Mouse (Mus musculus): ENCODE measurements at regions not wholly inside any gene's neighbourhood (a gene's known extent, or its start where the extent isn't known, plus 50 kb on each side); places are given as distances from the start of the nearest gene placed in this dataset.

DNA sequence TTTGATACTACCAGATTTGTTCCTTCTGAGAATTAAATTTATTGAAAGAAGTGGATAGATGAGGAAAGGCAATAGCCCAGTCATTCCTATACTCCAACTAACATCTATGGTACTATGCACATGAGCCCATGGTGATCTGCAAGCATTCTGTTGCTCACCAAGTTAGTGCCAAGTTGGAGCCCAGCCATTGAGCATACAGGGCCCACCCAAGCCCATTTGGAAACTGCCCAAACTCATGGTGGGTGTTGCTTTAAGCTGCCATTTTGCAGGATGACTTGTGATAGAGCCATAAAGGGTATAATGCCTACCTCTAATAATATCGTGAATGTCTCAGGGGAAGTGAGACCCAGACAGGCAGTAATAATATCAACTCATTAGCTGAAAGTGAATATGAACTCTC, 294.2 kb upstream of the Nrp1 start:
- H3K4me3 ChIP-seq (replicated peaks) = no peak overlapping the region
- no peak overlapping the region for H3K4me2 ChIP-seq
- WGBS = 100% methylated on average over 1 of the region's 1 CpGs
- no peaks in the 10 kb centered on the region for H3K9me3 ChIP-seq
- H3K36me3 ChIP-seq = no peaks in the 10 kb centered on the region
- H3K4me1 ChIP-seq (replicated peaks) = no peaks in the 10 kb centered on the region
- H3K27ac ChIP-seq = no peak overlapping the region
- H3K27me3 ChIP-seq = no peaks in the 10 kb centered on the region
- no peak for ATAC-seq (ENCODE audit: insufficient number of reproducible peaks, insufficient read depth, low FRiP score, low TSS enrichment, low read depth)
- no peak overlapping the region for H3K9ac ChIP-seq (replicated peaks)

DNA sequence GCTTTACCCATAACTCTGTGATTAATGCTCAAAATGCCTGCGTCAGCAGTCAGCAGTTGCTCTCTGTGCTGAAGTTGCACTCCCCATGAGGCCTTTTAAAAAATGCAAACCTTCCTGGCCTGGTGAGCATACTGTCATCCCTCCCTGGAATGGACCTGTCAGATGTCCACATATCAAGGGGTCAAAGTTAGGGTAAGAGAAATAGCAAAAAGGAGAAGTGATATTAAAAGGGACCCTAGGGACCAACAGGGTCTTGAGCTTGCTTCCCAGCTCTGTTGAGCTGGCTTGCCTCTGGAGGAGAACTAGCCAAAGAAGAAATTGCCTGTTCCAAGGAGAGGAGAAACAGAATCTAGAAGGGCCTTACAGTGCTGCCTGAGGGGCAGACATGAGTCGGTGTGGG, 293.3 kb upstream of the Nrp1 start:
- H3K9ac ChIP-seq (replicated peaks) = no peak overlapping the region
- H3K4me3 ChIP-seq (replicated peaks) = no peak overlapping the region
- H3K9me3 ChIP-seq = no peaks in the 10 kb centered on the region
- no peak overlapping the region for H3K27ac ChIP-seq
- no peaks in the 10 kb centered on the region for H3K27me3 ChIP-seq
- no peak overlapping the region for H3K4me2 ChIP-seq
- 75% methylated on average over 2 of the region's 2 CpGs for WGBS
- ATAC-seq (ENCODE audit: insufficient number of reproducible peaks, insufficient read depth, low FRiP score, low TSS enrichment, low read depth) = no peak
- no peaks in the 10 kb centered on the region for H3K4me1 ChIP-seq (replicated peaks)
- no peaks in the 10 kb centered on the region for H3K36me3 ChIP-seq

DNA sequence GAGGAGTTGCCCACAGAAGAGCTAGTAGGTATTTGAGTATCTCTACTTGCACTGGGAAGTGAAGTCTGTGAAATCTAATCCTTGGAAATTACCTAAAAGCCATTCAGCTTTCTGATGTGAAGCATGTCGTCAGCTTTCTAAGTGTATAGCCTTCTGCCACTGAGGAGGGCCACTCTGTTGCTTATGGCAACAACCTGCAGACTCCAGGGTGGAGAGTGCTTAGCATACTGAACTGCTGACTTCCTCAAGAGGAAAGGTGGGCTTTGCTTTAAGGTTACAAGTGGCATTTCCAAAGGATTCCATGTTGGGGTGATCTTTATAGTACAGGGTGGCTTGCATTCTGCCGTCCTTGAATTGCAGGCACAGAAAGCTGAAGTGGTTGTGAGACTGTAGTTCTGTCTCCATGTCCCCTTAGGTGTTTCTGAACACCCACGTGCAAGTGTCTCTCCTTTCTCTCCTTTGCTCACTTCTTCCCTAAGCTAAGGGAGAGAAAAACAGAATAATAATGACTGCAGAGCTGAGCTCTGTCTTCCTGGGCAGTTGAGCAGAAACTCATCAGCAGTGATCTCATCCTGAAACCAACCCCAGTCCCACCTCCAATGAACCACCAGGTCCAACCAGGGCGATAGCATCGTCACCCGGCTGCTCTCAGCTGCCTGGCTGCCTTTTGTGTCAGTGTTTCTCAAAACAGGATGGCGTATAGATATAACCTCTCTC, 292.3 kb upstream of the Nrp1 start:
- no peak overlapping the region for H3K9ac ChIP-seq (replicated peaks)
- no peak overlapping the region for H3K27ac ChIP-seq
- WGBS = 75% methylated on average over 7 of the region's 7 CpGs
- H3K27me3 ChIP-seq = no peaks in the 10 kb centered on the region
- H3K9me3 ChIP-seq = no peaks in the 10 kb centered on the region
- H3K36me3 ChIP-seq = no peaks in the 10 kb centered on the region
- ATAC-seq (ENCODE audit: insufficient number of reproducible peaks, insufficient read depth, low FRiP score, low TSS enrichment, low read depth) = no peak
- H3K4me3 ChIP-seq (replicated peaks) = no peak overlapping the region
- no peak overlapping the region for H3K4me2 ChIP-seq
- H3K4me1 ChIP-seq (replicated peaks) = no peaks in the 10 kb centered on the region

DNA sequence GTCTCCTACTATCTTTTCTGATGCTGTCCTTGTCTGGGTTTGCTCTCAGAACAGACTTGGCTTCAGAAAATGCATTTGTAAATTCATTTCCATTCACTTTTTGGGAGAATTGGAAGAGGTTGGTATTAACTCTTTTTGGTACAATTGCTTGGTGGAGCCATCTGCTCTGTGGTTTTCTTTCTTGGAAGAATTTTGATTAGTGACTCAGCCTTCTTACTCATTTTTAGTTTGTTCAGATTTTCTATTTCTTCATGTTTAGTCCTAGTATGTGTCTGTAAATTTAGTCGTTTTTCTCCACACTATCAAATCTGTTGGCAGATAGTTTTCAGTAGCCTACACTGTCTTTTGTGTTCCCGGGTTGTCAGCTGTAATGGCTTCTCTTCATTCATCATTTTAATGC, 288.7 kb upstream of the Nrp1 start:
- no peaks in the 10 kb centered on the region for H3K9me3 ChIP-seq
- no peaks in the 10 kb centered on the region for H3K4me1 ChIP-seq (replicated peaks)
- H3K4me2 ChIP-seq = no peak overlapping the region
- H3K4me3 ChIP-seq (replicated peaks) = no peak overlapping the region
- 78% methylated on average over 2 of the region's 2 CpGs for WGBS
- H3K9ac ChIP-seq (replicated peaks) = no peak overlapping the region
- no peak overlapping the region for H3K27ac ChIP-seq
- ATAC-seq (ENCODE audit: insufficient number of reproducible peaks, insufficient read depth, low FRiP score, low TSS enrichment, low read depth) = no peak
- H3K27me3 ChIP-seq = no peaks in the 10 kb centered on the region
- H3K36me3 ChIP-seq = no peaks in the 10 kb centered on the region

DNA sequence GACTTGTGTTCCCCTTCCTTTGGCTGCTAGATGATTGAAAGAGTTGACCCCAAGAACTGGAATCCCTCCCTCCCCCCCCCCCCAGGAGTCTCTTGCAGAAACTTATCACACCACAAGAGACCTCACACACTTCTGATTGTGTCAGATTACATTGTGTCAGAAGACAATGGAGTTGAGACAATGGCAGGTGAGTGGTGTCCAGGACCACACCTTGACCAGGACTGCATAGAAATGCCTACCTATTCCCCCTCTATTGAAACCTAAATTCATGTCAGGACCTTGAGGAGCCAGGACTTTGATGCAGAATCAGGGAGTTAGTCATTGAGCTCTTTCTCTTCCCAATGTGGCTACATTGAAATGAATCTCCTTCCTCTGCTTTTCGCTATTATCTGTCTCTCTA, 282.8 kb upstream of the Nrp1 start:
- Histone ChIP-seq H3K27me3 (no peaks in the 10 kb centered on the region), H3K9ac (replicated peaks) (no peak overlapping the region), H3K27ac (no peak overlapping the region), H3K4me3 (replicated peaks) (no peak overlapping the region), H3K9me3 (no peaks in the 10 kb centered on the region), H3K4me2 (no peak overlapping the region), H3K36me3 (no peaks in the 10 kb centered on the region), H3K4me1 (replicated peaks) (no peaks in the 10 kb centered on the region)
- 88% methylated on average over 1 of the region's 1 CpGs for WGBS
- no peak for ATAC-seq (ENCODE audit: insufficient number of reproducible peaks, insufficient read depth, low FRiP score, low TSS enrichment, low read depth)

DNA sequence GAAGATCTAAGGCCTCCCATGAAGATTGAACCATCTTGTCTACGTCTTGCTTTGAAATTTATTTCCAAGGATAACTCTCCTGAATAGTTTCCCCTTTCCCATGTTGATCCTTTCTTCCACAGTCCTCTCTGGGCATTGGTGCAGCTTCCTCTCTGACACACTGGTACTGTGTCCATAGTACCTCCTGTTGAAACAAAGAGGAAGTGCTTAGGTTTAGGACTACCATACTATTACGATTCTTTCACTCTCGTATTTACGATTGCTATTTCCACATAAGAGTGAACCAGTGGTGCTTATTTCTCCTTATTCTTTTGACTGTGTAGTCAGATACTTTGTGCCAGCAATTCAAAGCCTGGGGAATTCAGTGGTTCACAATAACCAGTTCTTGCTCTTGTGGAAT, 282.2 kb upstream of the Nrp1 start:
- Histone ChIP-seq H3K4me2 (no peak overlapping the region), H3K9me3 (no peaks in the 10 kb centered on the region), H3K4me1 (replicated peaks) (no peaks in the 10 kb centered on the region), H3K4me3 (replicated peaks) (no peak overlapping the region), H3K27ac (no peak overlapping the region), H3K36me3 (no peaks in the 10 kb centered on the region), H3K27me3 (no peaks in the 10 kb centered on the region), H3K9ac (replicated peaks) (no peak overlapping the region)
- WGBS = 91% methylated on average over 4 of the region's 4 CpGs
- no peak for ATAC-seq (ENCODE audit: insufficient number of reproducible peaks, insufficient read depth, low FRiP score, low TSS enrichment, low read depth)

DNA sequence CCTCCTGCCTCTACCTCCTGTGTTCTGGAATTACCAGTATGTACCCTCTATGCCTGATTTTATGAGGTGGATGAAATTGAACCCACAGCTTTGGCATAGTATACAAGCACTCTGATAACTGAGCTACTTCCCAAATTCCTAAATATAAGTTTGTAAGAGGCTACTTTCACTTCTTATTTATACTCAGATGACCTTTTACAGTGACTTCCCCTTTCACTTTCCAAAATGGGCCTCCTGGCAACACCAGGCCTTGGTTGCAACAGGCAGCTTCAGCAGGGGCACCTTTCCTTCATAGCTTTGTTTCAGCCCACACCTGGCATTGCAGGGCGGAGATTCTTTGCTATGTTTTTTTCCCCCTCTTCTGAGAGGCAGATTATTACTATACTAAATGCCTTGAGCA, 279.7 kb upstream of the Nrp1 start:
- no peaks in the 10 kb centered on the region for H3K4me1 ChIP-seq (replicated peaks)
- no peak overlapping the region for H3K4me2 ChIP-seq
- ATAC-seq (ENCODE audit: insufficient number of reproducible peaks, insufficient read depth, low FRiP score, low TSS enrichment, low read depth) = no peak
- H3K4me3 ChIP-seq (replicated peaks) = no peak overlapping the region
- H3K9ac ChIP-seq (replicated peaks) = no peak overlapping the region
- H3K36me3 ChIP-seq = no peaks in the 10 kb centered on the region
- H3K27me3 ChIP-seq = no peaks in the 10 kb centered on the region
- no peaks in the 10 kb centered on the region for H3K9me3 ChIP-seq
- H3K27ac ChIP-seq = no peak overlapping the region
- WGBS = 91% methylated on average over 1 of the region's 1 CpGs

DNA sequence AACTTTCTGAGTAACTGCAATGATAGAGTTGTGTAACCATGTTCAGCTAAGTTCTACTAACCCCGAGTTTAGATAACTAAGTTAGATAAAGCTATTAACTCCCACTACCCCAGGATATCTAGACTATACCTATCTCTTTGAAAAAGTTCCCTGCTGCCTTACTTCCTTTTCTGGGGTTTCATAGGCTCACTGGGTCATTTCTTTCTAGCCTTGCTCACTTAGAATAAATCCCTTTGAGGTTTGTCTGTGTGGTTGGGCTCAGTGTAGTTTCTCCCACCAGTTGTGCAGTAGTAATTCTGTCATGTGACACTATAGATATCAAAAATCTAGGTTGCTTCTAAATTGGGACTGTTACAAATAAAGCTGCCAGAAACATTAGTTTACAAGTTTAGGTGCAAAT, 272.6 kb upstream of the Nrp1 start:
- Histone ChIP-seq H3K9me3 (no peaks in the 10 kb centered on the region), H3K9ac (replicated peaks) (no peak overlapping the region), H3K36me3 (no peaks in the 10 kb centered on the region), H3K4me2 (no peak overlapping the region), H3K27ac (no peak overlapping the region), H3K4me3 (replicated peaks) (no peak overlapping the region), H3K27me3 (no peaks in the 10 kb centered on the region), H3K4me1 (replicated peaks) (no peaks in the 10 kb centered on the region)
- ATAC-seq (ENCODE audit: insufficient number of reproducible peaks, insufficient read depth, low FRiP score, low TSS enrichment, low read depth) = no peak
- 81% methylated on average over 1 of the region's 1 CpGs for WGBS

DNA sequence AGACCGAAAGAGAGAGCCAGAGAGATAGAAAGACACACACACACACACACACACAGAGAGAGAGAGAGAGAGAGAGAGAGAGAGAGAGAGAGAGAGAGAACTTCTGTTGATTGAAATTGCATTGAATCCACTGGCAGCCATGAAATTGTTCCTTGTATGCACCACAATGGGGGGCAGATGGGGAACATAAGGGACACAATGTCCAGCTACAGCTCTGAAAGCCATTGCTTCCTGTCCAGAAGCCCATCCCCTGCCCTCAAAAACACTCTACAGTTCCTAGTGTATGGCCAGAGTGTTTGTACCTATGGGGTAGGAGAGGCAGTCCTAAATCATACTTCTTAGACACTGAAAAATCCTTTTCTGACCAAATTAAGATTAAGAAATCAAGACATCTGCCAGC, 270.9 kb upstream of the Nrp1 start:
- WGBS = 64% methylated on average over 1 of the region's 1 CpGs

DNA sequence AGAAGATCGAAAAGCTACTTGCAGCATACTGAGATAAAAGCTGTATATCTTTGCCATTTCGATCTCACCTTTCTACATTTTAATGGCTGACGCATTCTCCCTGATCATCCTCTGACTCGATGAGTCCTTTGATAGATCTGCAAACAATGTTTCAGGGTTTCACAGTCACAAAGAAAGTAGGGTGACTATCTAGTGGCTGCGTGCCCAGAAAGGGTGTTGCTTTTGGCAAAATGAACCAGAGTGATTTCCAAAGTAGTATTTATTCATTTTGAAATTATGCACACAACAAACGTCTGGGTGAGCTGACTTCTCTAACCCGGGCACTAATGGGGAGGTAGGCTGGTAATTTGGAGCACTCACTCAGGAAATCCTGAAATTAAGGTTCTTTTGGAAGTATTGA, 265.6 kb upstream of the Nrp1 start:
- no peak overlapping the region for H3K9ac ChIP-seq (replicated peaks)
- whole genome bisulfite sequencing = 92% methylated on average over 7 of the region's 7 CpGs
- ATAC-seq (ENCODE audit: insufficient number of reproducible peaks, insufficient read depth, low FRiP score, low TSS enrichment, low read depth) = no peak
- no peaks in the 10 kb centered on the region for H3K27me3 ChIP-seq
- H3K27ac ChIP-seq = no peak overlapping the region
- H3K4me3 ChIP-seq (replicated peaks) = no peak overlapping the region
- no peak overlapping the region for H3K4me2 ChIP-seq
- H3K9me3 ChIP-seq = peaks cover 6% of the 10 kb centered on the region; the same call in 1 of the 2 replicates
- no peaks in the 10 kb centered on the region for H3K4me1 ChIP-seq (replicated peaks)
- no peaks in the 10 kb centered on the region for H3K36me3 ChIP-seq

More for the DNA sequence above, 270.9 kb upstream of the Nrp1 start:
- Histone ChIP-seq H3K4me3 (replicated peaks) (no peak overlapping the region), H3K9me3 (peaks cover 6% of the 10 kb centered on the region; the same call in 1 of the 2 replicates), H3K4me2 (no peak overlapping the region), H3K4me1 (replicated peaks) (no peaks in the 10 kb centered on the region), H3K27ac (no peak overlapping the region), H3K36me3 (no peaks in the 10 kb centered on the region), H3K27me3 (no peaks in the 10 kb centered on the region), H3K9ac (replicated peaks) (no peak overlapping the region)
- ATAC-seq (ENCODE audit: insufficient number of reproducible peaks, insufficient read depth, low FRiP score, low TSS enrichment, low read depth) = no peak

DNA sequence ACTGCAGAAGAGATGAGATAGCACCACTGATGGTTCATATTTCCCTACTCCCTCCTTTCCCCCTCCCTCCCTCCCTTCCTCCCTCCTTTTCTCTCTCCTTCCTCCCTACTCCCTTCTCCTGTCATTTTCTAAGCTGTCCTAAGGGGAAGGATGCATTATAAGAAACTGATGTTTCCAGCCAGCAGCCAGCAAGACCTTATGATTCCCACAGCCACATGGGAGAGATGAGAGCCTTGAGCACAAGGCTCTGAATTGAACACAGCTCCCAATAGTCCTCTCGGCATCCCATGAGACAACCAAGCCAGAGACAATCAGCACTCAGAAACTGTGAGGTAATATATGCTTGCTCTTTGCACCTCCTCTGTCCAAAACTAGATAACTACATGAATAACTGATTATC, 263.0 kb upstream of the Nrp1 start:
- Histone ChIP-seq H3K27ac (no peak overlapping the region), H3K27me3 (no peaks in the 10 kb centered on the region), H3K4me2 (no peak overlapping the region), H3K4me3 (replicated peaks) (no peak overlapping the region), H3K9me3 (peaks cover 6% of the 10 kb centered on the region; the same call in 1 of the 2 replicates), H3K9ac (replicated peaks) (no peak overlapping the region), H3K36me3 (no peaks in the 10 kb centered on the region), H3K4me1 (replicated peaks) (no peaks in the 10 kb centered on the region)
- 85% methylated on average over 1 of the region's 1 CpGs for WGBS
- no peak for ATAC-seq (ENCODE audit: insufficient number of reproducible peaks, insufficient read depth, low FRiP score, low TSS enrichment, low read depth)

DNA sequence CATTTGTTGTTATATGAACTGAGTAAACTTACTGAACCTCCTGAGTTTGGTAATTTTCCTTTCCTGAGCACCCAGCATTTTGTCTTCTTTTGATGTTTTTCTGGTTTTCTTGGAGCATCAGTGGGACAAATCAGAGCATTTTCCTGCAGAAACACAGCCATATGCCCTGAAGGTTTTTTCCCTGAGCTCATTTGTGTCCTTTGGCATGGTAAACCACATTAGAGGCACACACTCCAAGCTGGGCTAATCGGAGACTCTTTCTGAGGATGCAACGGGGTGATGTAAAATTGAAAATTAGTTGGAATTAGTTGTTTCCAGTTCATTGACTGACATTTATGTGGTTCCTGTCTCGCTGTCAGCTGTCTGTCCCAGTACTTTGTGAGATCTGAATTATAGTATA, 260.8 kb upstream of the Nrp1 start:
- H3K9me3 ChIP-seq = no peaks in the 10 kb centered on the region
- H3K4me1 ChIP-seq (replicated peaks) = no peaks in the 10 kb centered on the region
- no peaks in the 10 kb centered on the region for H3K36me3 ChIP-seq
- H3K27me3 ChIP-seq = no peaks in the 10 kb centered on the region
- 87% methylated on average over 3 of the region's 3 CpGs for WGBS
- no peak overlapping the region for H3K4me2 ChIP-seq
- H3K4me3 ChIP-seq (replicated peaks) = no peak overlapping the region
- H3K9ac ChIP-seq (replicated peaks) = no peak overlapping the region
- H3K27ac ChIP-seq = no peak overlapping the region
- ATAC-seq (ENCODE audit: insufficient number of reproducible peaks, insufficient read depth, low FRiP score, low TSS enrichment, low read depth) = no peak

Data from limb, embryonic 12.5 days (tissue).